Mouse (Mus musculus) intestine, embryonic 15.5 days (tissue): ENCODE results near the gene Ston2. TPM values are rescaled to one million over a fixed set of nuclear protein-coding genes. Genes with fewer than 3 reads are reported as not detected.
A peak's percentile ranks its signal among the peaks of the same experiment; 100 is the strongest.

Source experiments
- ATAC-seq: fragments of 200-750 bp; cut with Nextera tagmentation; 2 replicates; pipeline ENCODE4 v1.8.0; 2017; ENCODE audit warnings: moderate TSS enrichment, moderate library complexity
- H3K27ac ChIP-seq: fragments of 300-500 bp; sonication (generic); 2 replicates; pipeline ENCODE4 v1.5.1; 2015; ENCODE audit warnings: mild to moderate bottlenecking, inconsistent platforms
- H3K27me3 ChIP-seq: fragments of 300-500 bp; sonication (generic); replicated peaks from 2 replicates; pipeline ENCODE4 v1.6.1; 2015; ENCODE audit warnings: inconsistent platforms
- H3K36me3 ChIP-seq: fragments of 300-500 bp; sonication (generic); 2 replicates; pipeline ENCODE4 v1.6.1; 2015; ENCODE audit warnings: inconsistent platforms
- H3K4me1 ChIP-seq: fragments of 300-500 bp; sonication (generic); replicated peaks from 2 replicates; pipeline ENCODE4 v1.6.1; 2015; ENCODE audit warnings: inconsistent platforms
- H3K4me2 ChIP-seq: fragments of 300-500 bp; sonication (generic); replicated peaks from 2 replicates; pipeline ENCODE4 v1.6.1; 2015; ENCODE audit warnings: mild to moderate bottlenecking, inconsistent platforms
- H3K4me3 ChIP-seq: fragments of 300-500 bp; sonication (generic); replicated peaks from 2 replicates; pipeline ENCODE4 v1.5.1; 2015; ENCODE audit warnings: inconsistent platforms
- H3K9ac ChIP-seq: fragments of 300-500 bp; sonication (generic); 2 replicates; pipeline ENCODE4 v1.6.1; 2015; ENCODE audit warnings: inconsistent platforms
- H3K9me3 ChIP-seq: fragments of 300-500 bp; sonication (generic); 2 replicates; pipeline ENCODE4 v1.6.1; 2016; ENCODE audit warnings: inconsistent platforms
- WGBS: fragments of 180-500 bp; shearing (Covaris S2); methylation state at CpG from one replicate; pipeline ENCODE4 v1.1.7; 2015; 5-methylcytosine and 5-hydroxymethylcytosine counted together
- polyA plus RNA-seq: library from polyadenylated mRNA; unstranded; fragments of >200 nt; fragmentation: Nextera tagmentation; extraction: Ambion mirVana; gene quantifications from 2 replicates; pipeline ENCODE4 v1.2.1, GENCODE M21; 2015

Gene Ston2
- polyA plus RNA-seq, 1 experiment from 2014 or later = 6.5 TPM

DNA sequence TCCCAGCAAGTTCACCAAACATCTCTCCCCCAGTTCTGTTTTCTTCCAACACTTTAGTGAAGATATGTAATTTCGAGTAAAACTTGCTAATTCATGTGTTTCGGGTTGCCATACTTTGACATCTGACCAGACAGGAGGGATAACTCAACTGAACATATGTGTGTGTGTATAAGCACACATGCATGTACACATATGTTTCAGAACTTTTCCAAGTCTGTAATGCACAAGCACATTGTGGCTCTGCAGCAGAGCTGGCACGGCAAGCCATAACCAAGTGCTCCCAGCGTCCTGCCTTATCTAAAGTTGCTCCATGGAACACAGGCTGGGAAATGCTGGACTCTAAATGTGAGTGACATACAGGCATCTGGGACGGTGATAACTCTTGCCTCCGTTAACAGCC lies 78.6 kb downstream of the Ston2 start:
- 67% methylated on average over 6 of the region's 6 CpGs for WGBS
- Histone ChIP-seq H3K27me3 (no peaks in the 10 kb centered on the region), H3K4me3 (no peak overlapping the region), H3K36me3 (no peaks in the 10 kb centered on the region), H3K4me1 (no peaks in the 10 kb centered on the region), H3K27ac (no peak overlapping the region), H3K4me2 (no peak overlapping the region), H3K9me3 (no peaks in the 10 kb centered on the region), H3K9ac (no peak overlapping the region)
- no peak for ATAC-seq

DNA sequence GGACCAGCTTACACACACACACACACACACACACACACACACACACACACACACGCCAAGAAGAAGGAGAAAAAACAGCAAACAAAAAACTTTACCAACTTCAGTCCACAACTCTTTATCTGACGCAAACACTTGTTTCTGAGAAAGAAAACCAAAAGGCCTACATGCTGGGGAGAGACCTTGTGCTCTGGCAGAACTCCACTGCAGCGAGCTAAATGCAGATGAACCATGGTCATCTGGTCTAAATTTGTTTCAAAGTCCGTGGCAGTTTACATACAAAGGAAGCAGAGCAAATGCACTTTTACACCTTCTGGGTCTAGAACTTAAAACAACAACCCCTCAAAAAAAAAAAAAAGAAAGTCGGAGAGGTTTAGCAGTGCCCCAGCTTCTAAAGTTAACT lies 79.0 kb downstream of the Ston2 start:
- Histone ChIP-seq H3K9me3 (no peaks in the 10 kb centered on the region), H3K27me3 (no peaks in the 10 kb centered on the region), H3K9ac (no peak overlapping the region), H3K36me3 (no peaks in the 10 kb centered on the region), H3K4me1 (no peaks in the 10 kb centered on the region), H3K27ac (no peak overlapping the region), H3K4me3 (no peak overlapping the region), H3K4me2 (no peak overlapping the region)
- no peak for ATAC-seq
- WGBS = 57% methylated on average over 5 of the region's 5 CpGs

DNA sequence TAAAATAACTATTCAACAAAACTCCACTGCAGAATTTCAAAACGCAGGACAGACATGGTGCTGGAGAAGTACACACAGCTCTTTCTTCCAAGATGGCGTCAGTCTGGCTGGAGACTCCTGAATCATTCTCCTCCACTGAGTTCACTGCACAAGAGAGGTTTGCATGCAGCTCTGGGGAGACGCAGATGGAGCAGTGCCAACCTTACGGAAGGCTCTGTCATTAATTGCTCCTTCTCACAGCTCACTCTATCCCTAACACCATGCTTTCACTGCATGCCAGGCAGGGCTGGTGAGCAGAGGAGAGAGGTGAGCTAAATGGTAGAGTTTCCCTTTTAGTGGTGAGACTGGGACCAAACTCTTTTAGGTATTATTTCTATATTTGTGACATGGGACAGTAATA lies 80.4 kb downstream of the Ston2 start:
- Histone ChIP-seq H3K4me3 (no peak overlapping the region), H3K9ac (no peak overlapping the region), H3K27me3 (no peaks in the 10 kb centered on the region), H3K9me3 (no peaks in the 10 kb centered on the region), H3K36me3 (no peaks in the 10 kb centered on the region), H3K4me2 (no peak overlapping the region), H3K27ac (no peak overlapping the region), H3K4me1 (no peaks in the 10 kb centered on the region)
- ATAC-seq = no peak
- 93% methylated on average over 4 of the region's 4 CpGs for WGBS

DNA sequence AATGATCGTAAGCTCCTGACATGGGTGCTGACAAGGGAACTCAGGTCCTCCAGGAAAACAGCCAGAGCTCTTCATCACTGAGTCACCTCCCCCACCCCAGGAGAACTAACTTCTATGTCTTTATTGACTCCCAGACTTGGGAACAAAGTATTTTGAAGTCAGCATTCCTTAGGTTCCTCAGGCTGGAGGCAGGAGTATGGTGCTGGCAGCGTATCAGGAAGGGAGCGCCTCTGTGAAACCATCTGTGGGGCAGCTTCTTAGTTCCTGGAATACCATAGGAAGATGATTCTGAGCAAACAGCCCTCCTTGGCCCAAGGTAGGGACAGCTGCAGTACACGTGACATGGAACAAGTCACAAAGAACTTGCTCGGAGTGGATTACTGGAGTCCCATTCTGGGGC lies 84.7 kb downstream of the Ston2 start:
- Histone ChIP-seq H3K4me3 (no peak overlapping the region), H3K4me1 (no peaks in the 10 kb centered on the region), H3K9me3 (no peaks in the 10 kb centered on the region), H3K36me3 (no peaks in the 10 kb centered on the region), H3K27me3 (no peaks in the 10 kb centered on the region), H3K9ac (no peak overlapping the region), H3K4me2 (no peak overlapping the region), H3K27ac (no peak overlapping the region)
- WGBS = 77% methylated on average over 5 of the region's 5 CpGs
- ATAC-seq = no peak

DNA sequence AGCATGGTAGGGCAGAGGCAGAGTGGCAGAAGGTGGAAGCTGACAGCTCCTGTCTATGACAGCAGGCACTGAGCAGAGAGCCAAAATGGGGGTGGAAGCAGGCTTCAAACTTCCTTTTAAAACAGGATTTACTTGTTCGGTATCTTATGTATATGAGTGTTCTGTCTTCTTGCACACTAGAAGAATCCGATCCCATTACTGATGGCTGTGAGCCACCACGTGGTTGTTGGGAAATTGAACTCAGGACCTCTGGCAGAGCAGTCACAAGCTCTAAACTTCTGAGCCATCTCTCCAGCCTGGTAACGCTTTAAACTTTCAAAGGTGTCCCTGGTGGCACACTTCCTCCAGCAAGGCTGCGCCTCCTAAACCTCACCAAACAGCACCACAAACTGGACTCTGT lies 85.4 kb downstream of the Ston2 start:
- Histone ChIP-seq H3K36me3 (no peaks in the 10 kb centered on the region), H3K9me3 (no peaks in the 10 kb centered on the region), H3K4me2 (no peak overlapping the region), H3K9ac (no peak overlapping the region), H3K4me1 (no peaks in the 10 kb centered on the region), H3K4me3 (no peak overlapping the region), H3K27ac (no peak overlapping the region), H3K27me3 (no peaks in the 10 kb centered on the region)
- no peak for ATAC-seq
- 82% methylated on average over 5 of the region's 5 CpGs for WGBS

DNA sequence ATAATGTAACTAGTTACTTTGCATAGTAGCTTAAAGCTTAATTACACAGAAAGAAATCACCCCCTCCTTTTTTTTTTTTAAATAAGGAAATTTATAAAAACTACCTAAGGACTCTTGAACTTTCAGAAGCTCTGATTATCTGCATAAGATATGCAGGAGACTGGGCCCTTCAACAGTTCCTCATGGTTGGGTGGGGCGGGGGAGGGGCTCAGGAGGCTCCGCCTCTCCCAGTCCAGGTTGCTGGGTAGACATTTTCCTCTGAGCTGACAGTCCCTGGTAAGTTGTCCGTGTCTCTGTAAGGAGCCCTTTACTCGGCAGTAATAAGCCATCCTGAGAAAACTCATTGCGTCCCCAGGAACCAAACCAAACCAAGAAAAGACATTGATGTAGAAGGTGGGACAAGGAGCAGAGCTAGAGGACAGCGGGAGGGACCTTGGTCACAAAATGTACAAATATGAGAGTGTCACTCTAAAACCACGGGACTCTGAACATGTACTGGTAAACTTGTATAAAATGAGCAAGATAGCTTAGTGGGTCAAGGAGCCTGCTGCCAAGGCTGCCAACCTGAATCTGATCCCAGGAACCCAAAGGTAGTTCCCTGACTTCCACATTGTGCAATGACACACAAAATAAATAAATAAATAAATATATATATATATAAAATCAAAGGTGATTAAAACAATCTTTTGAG lies 88.6 kb downstream of the Ston2 start:
- WGBS = 87% methylated on average over 7 of the region's 7 CpGs
- peak; percentile 57; the same call in 1 of the 2 replicates for ATAC-seq
- H3K36me3 ChIP-seq = no peaks in the 10 kb centered on the region
- H3K4me3 ChIP-seq = no peak overlapping the region
- H3K9me3 ChIP-seq = no peaks in the 10 kb centered on the region
- H3K27me3 ChIP-seq = no peaks in the 10 kb centered on the region
- no peak overlapping the region for H3K4me2 ChIP-seq
- no peaks in the 10 kb centered on the region for H3K4me1 ChIP-seq
- no peak overlapping the region for H3K27ac ChIP-seq
- no peak overlapping the region for H3K9ac ChIP-seq

DNA sequence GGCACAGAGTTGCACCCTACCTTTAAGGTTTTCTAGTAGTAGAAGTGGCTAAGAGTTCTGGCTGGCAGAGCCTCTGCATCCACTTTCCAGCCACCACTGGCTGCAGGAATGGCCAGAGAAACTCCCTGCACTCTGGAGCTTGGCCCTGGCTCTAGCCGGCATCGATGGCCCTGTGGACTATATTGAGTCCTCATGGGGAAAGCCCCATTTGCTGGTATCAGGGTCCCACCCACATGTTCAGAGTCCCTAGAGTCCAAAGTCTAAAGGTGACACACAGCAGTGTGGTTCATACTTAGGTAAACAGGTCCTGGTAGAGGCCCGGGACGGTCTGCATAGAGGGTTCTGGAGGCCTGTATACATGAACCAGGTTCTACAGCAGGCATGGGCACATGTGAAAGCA lies 92.0 kb downstream of the Ston2 start:
- H3K9me3 ChIP-seq = no peaks in the 10 kb centered on the region
- H3K9ac ChIP-seq = no peak overlapping the region
- no peaks in the 10 kb centered on the region for H3K4me1 ChIP-seq
- no peak overlapping the region for H3K4me2 ChIP-seq
- no peaks in the 10 kb centered on the region for H3K36me3 ChIP-seq
- no peak overlapping the region for H3K27ac ChIP-seq
- peak; percentile 85 for ATAC-seq
- H3K27me3 ChIP-seq = no peaks in the 10 kb centered on the region
- no peak overlapping the region for H3K4me3 ChIP-seq
- 69% methylated on average over 4 of the region's 4 CpGs for WGBS

DNA sequence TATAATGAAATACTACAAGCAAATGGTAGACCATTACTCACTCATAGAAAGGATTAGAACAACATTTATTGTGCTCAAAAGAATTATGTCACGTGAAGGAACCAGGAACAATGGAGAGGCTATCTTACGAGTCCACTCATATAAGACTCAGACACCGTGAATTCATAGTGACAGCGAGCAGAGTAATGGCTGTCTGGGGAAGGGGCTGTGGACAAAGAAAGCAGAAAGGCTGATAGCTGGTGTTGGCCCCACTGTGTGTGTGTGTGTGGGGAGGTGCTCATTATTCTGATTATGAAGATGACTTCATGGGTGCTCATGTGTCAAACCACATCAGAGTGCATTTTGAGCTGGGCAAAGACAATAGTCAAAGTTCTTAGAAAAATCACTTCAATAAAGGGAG lies 92.4 kb downstream of the Ston2 start:
- Histone ChIP-seq H3K36me3 (no peaks in the 10 kb centered on the region), H3K4me2 (no peak overlapping the region), H3K4me1 (no peaks in the 10 kb centered on the region), H3K27me3 (no peaks in the 10 kb centered on the region), H3K27ac (no peak overlapping the region), H3K9me3 (no peaks in the 10 kb centered on the region), H3K9ac (no peak overlapping the region), H3K4me3 (no peak overlapping the region)
- 84% methylated on average over 4 of the region's 4 CpGs for WGBS
- ATAC-seq = no peak

DNA sequence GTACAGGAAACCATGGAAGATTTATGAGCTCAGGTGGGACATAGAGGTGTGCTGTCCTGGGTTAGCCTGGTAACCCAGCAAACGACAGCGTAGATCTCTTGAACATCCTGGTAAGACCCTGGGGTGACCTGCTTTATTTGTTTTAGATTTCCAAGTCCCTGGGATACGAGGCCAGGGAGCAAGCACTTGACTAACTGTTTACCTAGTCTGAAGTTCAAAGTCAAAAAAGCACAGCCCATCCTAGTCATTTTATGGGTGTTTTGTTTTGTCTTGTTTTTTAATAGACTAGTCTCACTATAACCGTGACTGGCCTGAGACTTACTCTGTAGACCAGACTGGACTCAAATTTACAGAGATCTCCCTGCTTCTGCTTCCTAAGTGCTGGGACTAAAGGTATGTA lies 93.4 kb downstream of the Ston2 start:
- H3K9ac ChIP-seq = no peak overlapping the region
- no peaks in the 10 kb centered on the region for H3K27me3 ChIP-seq
- peak; percentile 46 for ATAC-seq
- H3K36me3 ChIP-seq = no peaks in the 10 kb centered on the region
- no peak overlapping the region for H3K4me3 ChIP-seq
- 37% methylated on average over 4 of the region's 4 CpGs for WGBS
- H3K27ac ChIP-seq = no peak overlapping the region
- H3K4me1 ChIP-seq = no peaks in the 10 kb centered on the region
- no peak overlapping the region for H3K4me2 ChIP-seq
- no peaks in the 10 kb centered on the region for H3K9me3 ChIP-seq

DNA sequence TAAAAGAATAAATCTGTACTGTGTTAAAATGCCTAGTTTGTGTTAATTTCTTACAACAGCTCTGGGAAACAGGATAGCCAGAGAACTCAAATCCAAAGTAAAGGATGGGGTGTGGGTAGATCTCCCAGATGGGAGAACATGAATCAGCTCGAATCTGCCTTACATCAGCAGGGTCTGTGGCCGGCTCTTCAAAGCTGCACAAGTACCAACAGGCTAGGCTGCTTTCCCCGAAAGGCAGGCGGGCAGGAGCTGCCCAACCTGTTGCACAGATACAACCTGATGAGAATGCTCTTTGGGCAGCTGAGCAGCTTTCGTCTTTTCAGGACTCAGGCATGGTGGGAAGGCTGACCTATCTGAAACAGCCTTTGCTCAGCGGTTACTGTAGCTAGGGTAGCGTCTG lies 94.6 kb downstream of the Ston2 start:
- no peaks in the 10 kb centered on the region for H3K4me1 ChIP-seq
- H3K4me3 ChIP-seq = no peak overlapping the region
- H3K4me2 ChIP-seq = no peak overlapping the region
- WGBS = 78% methylated on average over 7 of the region's 7 CpGs
- H3K27ac ChIP-seq = no peak overlapping the region
- ATAC-seq = no peak
- no peaks in the 10 kb centered on the region for H3K9me3 ChIP-seq
- H3K27me3 ChIP-seq = no peaks in the 10 kb centered on the region
- no peak overlapping the region for H3K9ac ChIP-seq
- no peaks in the 10 kb centered on the region for H3K36me3 ChIP-seq

DNA sequence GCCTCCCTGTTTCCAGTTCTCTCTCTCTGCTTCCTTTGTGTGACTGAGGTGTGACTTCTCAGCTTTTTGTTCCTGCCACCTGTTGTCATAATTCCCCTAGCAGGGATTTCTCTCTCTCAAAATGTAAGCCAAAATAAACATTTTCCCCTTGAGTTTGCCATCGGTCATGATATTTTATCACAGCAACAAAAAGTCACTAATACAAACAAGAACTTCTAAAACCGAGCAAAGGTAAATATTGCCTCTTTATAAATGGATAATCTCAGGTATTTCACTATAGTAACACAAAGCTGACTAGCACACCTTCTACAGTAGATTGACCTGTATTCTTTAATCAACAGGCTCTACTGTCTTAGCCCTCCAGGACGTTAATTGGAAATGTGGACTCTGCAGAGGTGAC lies 95.2 kb downstream of the Ston2 start:
- no peak overlapping the region for H3K4me2 ChIP-seq
- H3K27me3 ChIP-seq = no peaks in the 10 kb centered on the region
- no peak for ATAC-seq
- H3K27ac ChIP-seq = no peak overlapping the region
- no peaks in the 10 kb centered on the region for H3K36me3 ChIP-seq
- 53% methylated on average over 3 of the region's 3 CpGs for WGBS
- H3K9me3 ChIP-seq = no peaks in the 10 kb centered on the region
- H3K4me1 ChIP-seq = no peaks in the 10 kb centered on the region
- H3K4me3 ChIP-seq = no peak overlapping the region
- H3K9ac ChIP-seq = no peak overlapping the region

DNA sequence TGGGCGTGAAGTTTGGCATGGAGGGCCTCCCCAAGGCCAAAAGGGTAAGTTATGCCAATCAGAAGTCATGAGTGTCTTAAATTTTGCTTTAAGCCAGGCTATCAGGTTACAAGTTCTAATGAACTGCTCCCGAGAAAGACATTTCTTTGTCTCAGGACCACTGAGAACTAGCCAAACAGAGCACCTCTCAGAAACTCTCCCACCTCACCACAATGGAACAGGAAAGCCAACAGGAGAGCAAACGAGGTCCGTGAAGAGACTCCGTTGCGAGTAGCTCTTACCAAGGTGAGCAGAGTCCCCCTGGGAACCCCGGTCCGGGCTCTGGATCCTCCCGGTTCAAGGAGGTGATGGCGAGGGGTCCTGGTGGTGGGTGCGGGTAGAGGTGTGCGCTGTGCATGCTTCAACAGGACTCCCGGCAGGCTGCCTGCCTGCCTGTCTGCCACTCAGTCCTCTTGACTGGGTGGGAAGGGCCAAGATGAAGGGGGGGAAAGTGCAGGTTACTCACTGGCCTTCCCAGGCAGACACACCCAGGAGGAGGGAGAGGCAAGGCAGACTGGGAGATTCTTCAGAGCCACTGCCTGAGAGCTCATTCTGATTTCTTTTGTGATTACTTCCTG lies 102.4 kb downstream of the Ston2 start:
- WGBS = 25% methylated on average over 13 of the region's 13 CpGs
- peak overlapping the region; percentile 49; the same call in 1 of the 2 replicates for H3K27ac ChIP-seq
- H3K4me1 ChIP-seq = peaks cover 30% of the 10 kb centered on the region
- H3K4me3 ChIP-seq = peak overlapping the region; percentile 23
- H3K27me3 ChIP-seq = no peaks in the 10 kb centered on the region
- ATAC-seq = peak; percentile 93
- no peaks in the 10 kb centered on the region for H3K9me3 ChIP-seq
- H3K9ac ChIP-seq = no peak overlapping the region; the same call in 1 of the 2 replicates
- peak overlapping the region; percentile 60 for H3K4me2 ChIP-seq
- H3K36me3 ChIP-seq = no peaks in the 10 kb centered on the region

DNA sequence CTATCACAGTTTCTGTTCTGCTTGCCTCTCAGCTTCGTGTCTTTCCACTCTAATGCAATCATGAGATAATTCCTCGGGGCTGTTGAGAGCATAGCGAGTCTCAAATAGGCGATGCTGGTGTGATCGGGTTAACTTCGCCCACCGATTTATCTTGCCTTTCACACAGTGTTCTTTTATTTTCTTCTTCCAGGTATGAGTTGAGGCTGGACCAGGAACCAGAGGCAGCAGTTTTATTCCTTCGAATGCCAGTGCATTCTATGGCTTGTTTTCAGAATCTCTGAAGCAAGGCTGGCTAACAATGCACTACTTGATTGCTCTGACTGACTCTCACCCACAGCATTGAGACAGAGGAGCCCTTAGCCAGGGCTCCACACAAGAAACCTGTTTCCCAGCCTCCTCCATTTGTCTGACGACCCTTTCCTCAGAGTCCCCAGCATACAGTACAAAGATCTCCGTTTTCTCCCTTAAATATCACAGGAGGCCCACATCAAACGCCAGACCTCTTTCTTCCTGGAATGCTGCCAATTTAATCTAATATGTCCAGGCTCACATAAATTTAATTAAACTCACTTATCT lies 103.3 kb downstream of the Ston2 start:
- Histone ChIP-seq H3K9ac (no peak overlapping the region), H3K9me3 (no peaks in the 10 kb centered on the region), H3K27me3 (no peaks in the 10 kb centered on the region), H3K4me3 (0 out of 2 replicates have a peak overlapping the region, but pooled peaks have one; percentile 12), H3K36me3 (no peaks in the 10 kb centered on the region), H3K27ac (0 out of 2 replicates have a peak overlapping the region, but pooled peaks have one; percentile 32), H3K4me1 (peaks cover 30% of the 10 kb centered on the region), H3K4me2 (peak overlapping the region; percentile 60)
- 0 out of 2 replicates have a peak, but pooled peaks have one; percentile 16 for ATAC-seq
- 36% methylated on average over 11 of the region's 11 CpGs for WGBS
